Mouse (Mus musculus): ENCODE results near the gene Parn.

Parn gene

GRCm38 (mm10) chr16:13549976-13550375 is 118.0 kb downstream of the Parn start:
- DNase-seq: no peak

- no peak for DNase-seq
Observed at GRCm38 (mm10) chr16:13541816-13542215, 126.2 kb downstream of the Parn start.

GRCm38 (mm10) chr16:13541121-13541747 is 126.7 kb downstream of the Parn start:
- no peak for DNase-seq

- DNase-seq: no peak
Observed at GRCm38 (mm10) chr16:13538933-13539648, 128.9 kb downstream of the Parn start.

GRCm38 (mm10) chr16:13538213-13538932 is 129.6 kb downstream of the Parn start:
- no peak for DNase-seq

GRCm38 (mm10) chr16:13536404-13536803 is 131.6 kb downstream of the Parn start:
- no peak for DNase-seq

- DNase-seq: no peak
Observed at GRCm38 (mm10) chr16:13535856-13536255, 132.1 kb downstream of the Parn start.

GRCm38 (mm10) chr16:13532840-13533239 is 135.1 kb downstream of the Parn start:
- DNase-seq: no peak

- DNase-seq: no peak
Observed at GRCm38 (mm10) chr16:13531279-13531678, 136.7 kb downstream of the Parn start.

GRCm38 (mm10) chr16:13521359-13521758 is 146.6 kb downstream of the Parn start:
- no peak for DNase-seq

- no peak for DNase-seq
Observed at GRCm38 (mm10) chr16:13520301-13520700, 147.7 kb downstream of the Parn start.

- no peak for DNase-seq
Observed at GRCm38 (mm10) chr16:13516214-13516613, 151.8 kb downstream of the Parn start.

GRCm38 (mm10) chr16:13515524-13515923 is 152.4 kb downstream of the Parn start:
- DNase-seq: no peak

GRCm38 (mm10) chr16:13505055-13505454 is 162.9 kb downstream of the Parn start:
- no peak for DNase-seq

- DNase-seq: no peak
Observed at GRCm38 (mm10) chr16:13504476-13504875, 163.5 kb downstream of the Parn start.

GRCm38 (mm10) chr16:13498923-13499322 is 169.0 kb downstream of the Parn start:
- no peak for DNase-seq

- no peak for DNase-seq
Observed at GRCm38 (mm10) chr16:13493981-13494380, 174.0 kb downstream of the Parn start.

GRCm38 (mm10) chr16:13492996-13493395 is 175.0 kb downstream of the Parn start:
- no peak for DNase-seq

GRCm38 (mm10) chr16:13491776-13492175 is 176.2 kb downstream of the Parn start:
- no peak for DNase-seq

Data from right cerebral cortex, postnatal 14 days (tissue).